Mouse (Mus musculus): ENCODE results near the gene Kcp. TPM values are rescaled to one million over a fixed set of nuclear protein-coding genes. Genes with fewer than 3 reads are reported as not detected.

Kcp gene
- polyA plus RNA-seq, 1 experiment from 2014 or later: 15.4 TPM

GRCm38 (mm10) chr6:29496270-29496669 is 11.5 kb downstream of the Kcp start:
- peaks cover 14% of the 10 kb centered on the region; the same call in 1 of the 2 replicates for H3K36me3 ChIP-seq
- peaks cover 50% of the 10 kb centered on the region for H3K27me3 ChIP-seq (replicated peaks)
- no peaks in the 10 kb centered on the region for H3K9me3 ChIP-seq (replicated peaks)
- no peak overlapping the region for H3K27ac ChIP-seq (ENCODE audit: poor library complexity, severe bottlenecking)
- WGBS: 25% methylated on average over 25 of the region's 25 CpGs
- peaks cover 6% of the 10 kb centered on the region; the same call in 1 of the 2 replicates for H3K4me1 ChIP-seq (replicated peaks)
- H3K9ac ChIP-seq: no peak overlapping the region; the same call in 1 of the 2 replicates
- 0 out of 2 replicates have a peak overlapping the region, but pooled peaks have one; percentile 17 for H3K4me3 ChIP-seq
- H3K4me2 ChIP-seq: peak overlapping the region; percentile 36
- no peak; the same call in 1 of the 2 replicates for ATAC-seq (ENCODE audit: insufficient number of reproducible peaks, low FRiP score)

GRCm38 (mm10) chr6:29494101-29494500 is 13.7 kb downstream of the Kcp start:
- peaks cover 59% of the 10 kb centered on the region for H3K27me3 ChIP-seq (replicated peaks)
- no peak overlapping the region for H3K27ac ChIP-seq (ENCODE audit: poor library complexity, severe bottlenecking)
- no peak overlapping the region for H3K9ac ChIP-seq
- H3K9me3 ChIP-seq (replicated peaks): no peaks in the 10 kb centered on the region
- peaks cover 19% of the 10 kb centered on the region; the same call in 1 of the 2 replicates for H3K36me3 ChIP-seq
- H3K4me2 ChIP-seq: no peak overlapping the region
- no peak for ATAC-seq (ENCODE audit: insufficient number of reproducible peaks, low FRiP score)
- peaks cover 6% of the 10 kb centered on the region; the same call in 1 of the 2 replicates for H3K4me1 ChIP-seq (replicated peaks)
- 74% methylated on average over 4 of the region's 4 CpGs for WGBS
- H3K4me3 ChIP-seq: no peak overlapping the region

GRCm38 (mm10) chr6:29485951-29486350 is 21.8 kb downstream of the Kcp start:
- Histone ChIP-seq H3K9me3 (replicated peaks) (no peaks in the 10 kb centered on the region), H3K36me3 (peaks cover 7% of the 10 kb centered on the region; the same call in 1 of the 2 replicates), H3K4me2 (no peak overlapping the region), H3K4me3 (no peak overlapping the region), H3K27me3 (replicated peaks) (peaks cover 22% of the 10 kb centered on the region), H3K9ac (no peak overlapping the region), H3K4me1 (replicated peaks) (peaks cover 7% of the 10 kb centered on the region; the same call in 1 of the 2 replicates), H3K27ac (ENCODE audit: poor library complexity, severe bottlenecking) (no peak overlapping the region)
- 28% methylated on average over 2 of the region's 2 CpGs for WGBS
- no peak for ATAC-seq (ENCODE audit: insufficient number of reproducible peaks, low FRiP score)

GRCm38 (mm10) chr6:29484716-29485559 is 22.8 kb downstream of the Kcp start:
- ATAC-seq (ENCODE audit: insufficient number of reproducible peaks, low FRiP score): peak; percentile 81
- Histone ChIP-seq H3K9me3 (replicated peaks) (no peaks in the 10 kb centered on the region), H3K4me3 (peak overlapping the region; percentile 44), H3K4me1 (replicated peaks) (peaks cover 7% of the 10 kb centered on the region; the same call in 1 of the 2 replicates), H3K27me3 (replicated peaks) (peaks cover 14% of the 10 kb centered on the region; the same call in 1 of the 2 replicates), H3K4me2 (peak overlapping the region; percentile 75), H3K27ac (ENCODE audit: poor library complexity, severe bottlenecking) (no peak overlapping the region), H3K9ac (peak overlapping the region; percentile 52), H3K36me3 (0 out of 2 replicates have a peak, but pooled peaks cover 3% of the 10 kb centered on the region)
- 6% methylated on average over 26 of the region's 26 CpGs for WGBS

GRCm38 (mm10) chr6:29482691-29483090 is 25.1 kb downstream of the Kcp start:
- no peak overlapping the region for H3K9ac ChIP-seq
- peaks cover 17% of the 10 kb centered on the region; the same call in 1 of the 2 replicates for H3K27me3 ChIP-seq (replicated peaks)
- H3K36me3 ChIP-seq: 0 out of 2 replicates have a peak, but pooled peaks cover 3% of the 10 kb centered on the region
- ATAC-seq (ENCODE audit: insufficient number of reproducible peaks, low FRiP score): no peak
- H3K4me2 ChIP-seq: no peak overlapping the region
- no peak overlapping the region for H3K4me3 ChIP-seq
- no peaks in the 10 kb centered on the region for H3K9me3 ChIP-seq (replicated peaks)
- H3K4me1 ChIP-seq (replicated peaks): peaks cover 7% of the 10 kb centered on the region; the same call in 1 of the 2 replicates
- no peak overlapping the region for H3K27ac ChIP-seq (ENCODE audit: poor library complexity, severe bottlenecking)
- 93% methylated on average over 13 of the region's 13 CpGs for WGBS

- peak overlapping the region; percentile 73 for H3K4me2 ChIP-seq
- H3K36me3 ChIP-seq: peaks cover 19% of the 10 kb centered on the region
- no peak overlapping the region for H3K27ac ChIP-seq (ENCODE audit: poor library complexity, severe bottlenecking)
- no peak for ATAC-seq (ENCODE audit: insufficient number of reproducible peaks, low FRiP score)
- WGBS: 41% methylated on average over 2 of the region's 2 CpGs
- no peaks in the 10 kb centered on the region for H3K9me3 ChIP-seq (replicated peaks)
- peak overlapping the region; percentile 51; the same call in 1 of the 2 replicates for H3K4me3 ChIP-seq
- peaks cover 18% of the 10 kb centered on the region for H3K4me1 ChIP-seq (replicated peaks)
- peaks cover 11% of the 10 kb centered on the region for H3K27me3 ChIP-seq (replicated peaks)
- H3K9ac ChIP-seq: 0 out of 2 replicates have a peak overlapping the region, but pooled peaks have one; percentile 73
Measured at GRCm38 (mm10) chr6:29474736-29475135, 33.0 kb downstream of the Kcp start.

GRCm38 (mm10) chr6:29473941-29474691 is 33.6 kb downstream of the Kcp start:
- Histone ChIP-seq H3K9me3 (replicated peaks) (no peaks in the 10 kb centered on the region), H3K36me3 (peaks cover 20% of the 10 kb centered on the region), H3K4me3 (peak overlapping the region; percentile 51), H3K9ac (peak overlapping the region; percentile 73), H3K27me3 (replicated peaks) (peaks cover 11% of the 10 kb centered on the region), H3K4me2 (peak overlapping the region; percentile 73), H3K27ac (ENCODE audit: poor library complexity, severe bottlenecking) (peak overlapping the region; percentile 30; the same call in 1 of the 2 replicates), H3K4me1 (replicated peaks) (peaks cover 19% of the 10 kb centered on the region)
- peak; percentile 97 for ATAC-seq (ENCODE audit: insufficient number of reproducible peaks, low FRiP score)
- WGBS: 3% methylated on average over 33 of the region's 33 CpGs

GRCm38 (mm10) chr6:29471137-29471536 is 36.6 kb downstream of the Kcp start, which contains the start of gene Atp6v1fnb:
Gene Atp6v1fnb (plus strand): TSS chr6:29471437.
- peaks cover 29% of the 10 kb centered on the region for H3K4me1 ChIP-seq (replicated peaks)
- H3K36me3 ChIP-seq: peaks cover 20% of the 10 kb centered on the region
- no peaks in the 10 kb centered on the region for H3K27me3 ChIP-seq (replicated peaks)
- ATAC-seq (ENCODE audit: insufficient number of reproducible peaks, low FRiP score): no peak
- no peak within 1 kb of the TSS for H3K9ac ChIP-seq
- no peak within 1 kb of the TSS for H3K4me3 ChIP-seq
- no peak within 1 kb of the TSS for H3K27ac ChIP-seq (ENCODE audit: poor library complexity, severe bottlenecking)
- 93% methylated on average over 4 of the region's 4 CpGs for WGBS
- no peak within 1 kb of the TSS for H3K4me2 ChIP-seq
- no peaks in the 10 kb centered on the region for H3K9me3 ChIP-seq (replicated peaks)

GRCm38 (mm10) chr6:29468851-29469250 is 38.9 kb downstream of the Kcp start:
- Histone ChIP-seq H3K36me3 (peaks cover 20% of the 10 kb centered on the region), H3K9ac (no peak overlapping the region), H3K27me3 (replicated peaks) (no peaks in the 10 kb centered on the region), H3K4me3 (no peak overlapping the region; the same call in 1 of the 2 replicates), H3K27ac (ENCODE audit: poor library complexity, severe bottlenecking) (no peak overlapping the region), H3K4me1 (replicated peaks) (peaks cover 18% of the 10 kb centered on the region), H3K9me3 (replicated peaks) (no peaks in the 10 kb centered on the region), H3K4me2 (peak overlapping the region; percentile 79)
- WGBS: 83% methylated on average over 3 of the region's 3 CpGs
- ATAC-seq (ENCODE audit: insufficient number of reproducible peaks, low FRiP score): no peak

- Histone ChIP-seq H3K27ac (ENCODE audit: poor library complexity, severe bottlenecking) (peak within 1 kb of the TSS; percentile 34), H3K9me3 (replicated peaks) (no peaks in the 10 kb centered on the region), H3K36me3 (peaks cover 20% of the 10 kb centered on the region), H3K27me3 (replicated peaks) (no peaks in the 10 kb centered on the region), H3K4me2 (peak within 1 kb of the TSS; percentile 79), H3K9ac (peak within 1 kb of the TSS; percentile 84), H3K4me1 (replicated peaks) (peaks cover 11% of the 10 kb centered on the region), H3K4me3 (peak within 1 kb of the TSS; percentile 79)
- under 1% methylated on average over 39 of the region's 39 CpGs for WGBS
- peak; percentile 93 for ATAC-seq (ENCODE audit: insufficient number of reproducible peaks, low FRiP score)
Measured at GRCm38 (mm10) chr6:29467583-29468354, 40.0 kb downstream of the Kcp start, which contains the start of gene Atp6v1f. Gene Atp6v1f (plus strand): TSS chr6:29467718.

Data from heart, embryonic 12.5 days (tissue).